Mouse (Mus musculus): ENCODE measurements around the gene Gm49368.

DNA sequence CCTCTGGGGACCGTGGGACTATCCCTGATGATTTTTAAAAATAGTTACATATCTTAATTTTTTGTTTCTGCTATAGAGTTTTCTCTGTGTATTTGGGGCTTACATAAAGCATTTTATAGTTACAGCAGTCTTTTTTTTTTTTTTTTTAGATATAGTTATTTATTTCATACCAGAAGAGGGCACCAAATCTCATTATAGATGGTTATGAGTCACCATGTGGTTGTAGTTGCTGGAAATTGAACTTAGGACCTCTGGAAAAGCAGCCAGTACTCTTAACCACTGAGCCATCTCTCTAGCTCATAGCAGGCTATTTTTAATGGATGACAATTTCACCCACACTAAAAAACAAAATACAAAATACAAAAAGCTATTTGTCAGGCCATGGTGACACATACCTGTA is 35.7 kb downstream of the Gm49368 start:
- TF ChIP-seq POLR2A (IDR thresholded peaks at IDR 0.05; ENCODE audit: extremely low read depth, insufficient read depth, low read length) (no peak), CTCF (IDR thresholded peaks at IDR 0.05; ENCODE audit: extremely low read depth, insufficient read depth, low read length) (no peak)
